Mouse (Mus musculus) left cerebral cortex, adult 9 months (tissue): ENCODE measurements around the gene Gramd1c.

Source experiments
- DNase-seq, 2 experiments: peaks; one replicate each; pipeline ENCODE4 v3.0.0; 2022; ENCODE audit warnings: low spot score in 2 of 2

Gene Gramd1c

GRCm38 (mm10) chr16:43963291-43963690 lies 99.9 kb downstream of the Gramd1c start:
- no peak for DNase-seq

GRCm38 (mm10) chr16:43958038-43958437 lies 105.1 kb downstream of the Gramd1c start:
- no peak for DNase-seq

GRCm38 (mm10) chr16:43954913-43955312 lies 108.2 kb downstream of the Gramd1c start:
- DNase-seq, result no peak

- no peak for DNase-seq
Observed at GRCm38 (mm10) chr16:43951591-43951990, 111.6 kb downstream of the Gramd1c start.

- no peak for DNase-seq
Observed at GRCm38 (mm10) chr16:43945869-43946268, 117.3 kb downstream of the Gramd1c start.

GRCm38 (mm10) chr16:43945351-43945750 lies 117.8 kb downstream of the Gramd1c start:
- DNase-seq, result no peak

GRCm38 (mm10) chr16:43940846-43941245 lies 122.3 kb downstream of the Gramd1c start:
- no peak for DNase-seq

- no peak for DNase-seq
Observed at GRCm38 (mm10) chr16:43935892-43936291, 127.3 kb downstream of the Gramd1c start.

- DNase-seq, result no peak
Observed at GRCm38 (mm10) chr16:43935367-43935766, 127.8 kb downstream of the Gramd1c start.

- DNase-seq, result no peak
Observed at GRCm38 (mm10) chr16:43934856-43935255, 128.3 kb downstream of the Gramd1c start.

GRCm38 (mm10) chr16:43933041-43933440 lies 130.1 kb downstream of the Gramd1c start:
- no peak for DNase-seq

- no peak for DNase-seq
Observed at GRCm38 (mm10) chr16:43932319-43932718, 130.8 kb downstream of the Gramd1c start.

GRCm38 (mm10) chr16:43931502-43931901 lies 131.6 kb downstream of the Gramd1c start:
- DNase-seq, result no peak

- no peak for DNase-seq
Observed at GRCm38 (mm10) chr16:43930577-43930976, 132.6 kb downstream of the Gramd1c start.
